Comparison of ENCODE assay signal across 8 mouse cellular contexts in genomic region chr1:159232572-159233261, GRCm38 (mm10). TPM values are rescaled to one million over a fixed set of nuclear protein-coding genes. Genes with fewer than 3 reads are reported as not detected.
DNase-seq lines count a peak whose midpoint lies in the region; ATAC-seq and TF ChIP-seq lines count a peak whose summit lies in the region.
"Not testable (repeated sequence)": the region's sequence is repeated elsewhere in the genome, so short reads cannot be mapped to it uniquely, and the experiment has no call there.

No protein-coding gene starts in this region.

- not testable (repeated sequence) for H3K36me3 ChIP-seq in G1E (replicated peaks); forebrain, embryonic 14.5 days (ENCODE audit: control insufficient read depth, insufficient read depth, low read length); hindbrain, embryonic 11.5 days (ENCODE audit: control insufficient read depth, insufficient read depth, low read length)

- H3K27me3 ChIP-seq in G1E (ENCODE audit: insufficient read depth, low read length); cerebellum, adult 2 months (ENCODE audit: control insufficient read depth, insufficient read depth, low read length); forebrain, embryonic 14.5 days (replicated peaks; ENCODE audit: control insufficient read depth, insufficient read depth, low read length); hindbrain, embryonic 11.5 days (ENCODE audit: control insufficient read depth, insufficient read depth, low read length): not testable (repeated sequence)

- H3K4me1 ChIP-seq in G1E (ENCODE audit: insufficient read depth, low read depth, low read length): peaks cover 35% of the 10 kb centered on the region
- H3K4me1 ChIP-seq in cerebellum, adult 2 months (ENCODE audit: control insufficient read depth, insufficient read depth, low read length); hindbrain, embryonic 11.5 days (replicated peaks; ENCODE audit: control insufficient read depth, insufficient read depth, low read length): not testable (repeated sequence)
- peaks cover 18% of the 10 kb centered on the region for H3K4me1 ChIP-seq in forebrain, embryonic 14.5 days (ENCODE audit: control insufficient read depth, insufficient read depth, low read length)

- peak overlapping the region; percentile 78 for H3K4me2 ChIP-seq in forebrain, embryonic 14.5 days (ENCODE audit: low read length)
- peak overlapping the region; percentile 54 for H3K4me2 ChIP-seq in hindbrain, embryonic 11.5 days (replicated peaks; ENCODE audit: low read depth, low read length)

- peak overlapping the region; percentile 82 for H3K9ac ChIP-seq in forebrain, embryonic 14.5 days (ENCODE audit: low read length)
- H3K9ac ChIP-seq in hindbrain, embryonic 11.5 days (ENCODE audit: low read depth, low read length): peak overlapping the region; percentile 75

- peak overlapping the region; percentile 16; the same call in 1 of the 2 replicates for H3K27ac ChIP-seq in cerebellum, adult 2 months (ENCODE audit: insufficient read depth, low read length)
- H3K27ac ChIP-seq in forebrain, embryonic 14.5 days (ENCODE audit: low read depth, low read length): not testable (repeated sequence)
- peak overlapping the region; percentile 51; the same call in 1 of the 2 replicates for H3K27ac ChIP-seq in hindbrain, embryonic 11.5 days (ENCODE audit: low read depth, low read length)
- H3K27ac ChIP-seq in layer of hippocampus, adult 2 months: peak overlapping the region; percentile 100

- not testable (repeated sequence) for TF ChIP-seq POLR2A in cerebellum, adult 2 months (IDR thresholded peaks at IDR 0.05; ENCODE audit: borderline replicate concordance, insufficient read depth, low read length)

- DNase-seq in G1E (ENCODE audit: low spot score): not testable (repeated sequence)
- peak; percentile 29 to 50 for DNase-seq in cerebellum, adult 2 months
- DNase-seq in forebrain, embryonic 14.5 days (ENCODE audit: low spot score): peak; percentile 22
- peak; percentile 71 for DNase-seq in hindbrain, embryonic 11.5 days (ENCODE audit: low spot score)
- DNase-seq in layer of hippocampus, adult 2 months (ENCODE audit: low spot score in 2 of 2): peak; percentile 13 to 21
- DNase-seq in lung, postnatal 10 days: peak; percentile 52
- DNase-seq in ovary, postnatal 10 days (ENCODE audit: low spot score): peak; percentile 27
- DNase-seq in thymus, postnatal 36 days: peak; percentile 34 to 41

- ATAC-seq in G1E (ENCODE audit: extremely low read depth, insufficient number of reproducible peaks, low FRiP score, poor library complexity, severe bottlenecking): 0 out of 2 replicates have a peak, but pooled peaks have one; percentile 4
- peak; percentile 64 for ATAC-seq in forebrain, embryonic 14.5 days
- peak; percentile 71 for ATAC-seq in hindbrain, embryonic 11.5 days (ENCODE audit: low FRiP score)

- TF ChIP-seq CTCF in G1E (IDR thresholded peaks at IDR 0.05; ENCODE audit: low read depth, low read length); cerebellum, adult 2 months (IDR thresholded peaks at IDR 0.05; ENCODE audit: borderline replicate concordance, insufficient read depth, low read depth, low read length): not testable (repeated sequence)
- peak; percentile 60 for TF ChIP-seq CTCF in layer of hippocampus, adult 2 months (conservative IDR thresholded peaks at IDR 0.05)

- not testable (repeated sequence) for H3K9me3 ChIP-seq in G1E (replicated peaks); forebrain, embryonic 14.5 days (replicated peaks; ENCODE audit: control insufficient read depth, low read length); hindbrain, embryonic 11.5 days (ENCODE audit: control insufficient read depth, low read length)

- peak overlapping the region; percentile 77 for H3K4me3 ChIP-seq in G1E (ENCODE audit: low read depth, low read length)
- peak overlapping the region; percentile 93 for H3K4me3 ChIP-seq in cerebellum, adult 2 months (replicated peaks; ENCODE audit: insufficient read depth, low read depth, low read length)
- H3K4me3 ChIP-seq in forebrain, embryonic 14.5 days (ENCODE audit: low read depth, low read length): peak overlapping the region; percentile 68
- peak overlapping the region; percentile 66 for H3K4me3 ChIP-seq in hindbrain, embryonic 11.5 days (ENCODE audit: low read depth, low read length)
- H3K4me3 ChIP-seq in layer of hippocampus, adult 2 months: peak overlapping the region; percentile 82

- under 1% methylated on average over 29 of the region's 47 CpGs for WGBS in cerebellum, adult 2 months
- WGBS in forebrain, embryonic 14.5 days: 0% methylated on average over 25 of the region's 47 CpGs
- WGBS in hindbrain, embryonic 11.5 days: under 1% methylated on average over 15 of the region's 47 CpGs

RNA-seq across cellular contexts. Expression of gene Cop1, which starts 0.6 kb away (rescaled TPM):
- 150 and 160 TPM in 2 replicates for total RNA-seq in G1E (2014; fragmentation: Nextera tagmentation)
- total RNA-seq in G1E (2017): 115 and 121 TPM in 2 replicates
- polyA plus RNA-seq in G1E (2012): 38.1 and 46.7 TPM in 2 replicates
- 78.3 and 85.0 TPM in 2 replicates for polyA plus RNA-seq in cerebellum, adult 2 months (2012; rRNA removed)
- polyA plus RNA-seq in forebrain, embryonic 14.5 days (2014; fragmentation: Nextera tagmentation; extraction: Ambion mirVana): 34.0 and 34.6 TPM in 2 replicates
- polyA plus RNA-seq in hindbrain, embryonic 11.5 days (2014; fragmentation: Nextera tagmentation; extraction: Ambion mirVana): 56.4 and 125 TPM in 2 replicates
- total RNA-seq in layer of hippocampus, adult 2 months (2021): 100 to 1,000 TPM; 132 to 152 TPM

Comparison
In these comparisons a context has a peak if more than half of its experiments do, and no peak if none do; other contexts are left out.
1. ATAC-seq: peak in every context shown above with its lines; median percentile 71 in hindbrain, embryonic 11.5 days; 64 in forebrain, embryonic 14.5 days; 4 in G1E.